Mouse (Mus musculus): ENCODE data around the gene Robo3.

The Robo3 gene

DNA sequence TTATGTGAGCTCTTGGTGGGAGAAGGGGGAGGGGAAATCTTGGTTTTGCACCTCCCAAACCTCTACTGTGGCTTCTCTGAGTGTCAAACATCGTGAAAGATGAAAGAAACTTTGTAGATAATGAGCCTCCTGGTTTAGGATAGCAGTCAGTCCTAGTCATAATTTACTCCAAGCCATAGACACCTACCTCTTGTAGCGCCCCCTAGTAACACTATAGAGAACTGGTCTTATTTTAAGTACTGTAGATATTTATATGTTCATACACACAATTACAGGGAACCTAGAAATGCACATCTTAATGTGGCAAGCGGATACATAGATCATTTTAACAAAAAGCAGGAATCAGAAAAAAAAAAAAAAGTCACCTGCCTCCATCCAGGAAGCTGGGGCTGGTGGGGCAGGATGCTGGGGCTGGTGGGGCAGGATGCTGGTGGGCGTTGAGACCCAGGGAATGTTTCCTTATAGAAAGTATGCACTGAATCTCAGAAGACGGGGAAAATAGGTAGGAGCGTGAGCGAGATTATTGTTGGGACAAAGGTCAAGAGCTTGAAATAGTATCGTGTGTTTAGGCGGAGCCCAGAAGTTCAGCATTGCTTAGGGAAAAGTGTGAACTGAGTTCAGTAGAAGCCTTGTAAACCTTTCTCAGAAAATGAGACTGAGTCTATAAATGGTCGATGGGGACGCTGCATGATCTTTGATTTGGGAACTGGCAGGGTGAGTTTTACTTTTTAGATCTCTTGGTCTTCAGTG is 64.8 kb downstream of the Robo3 start:
- DNase-seq (ENCODE audit: low read depth, low spot score) = no peak

DNA sequence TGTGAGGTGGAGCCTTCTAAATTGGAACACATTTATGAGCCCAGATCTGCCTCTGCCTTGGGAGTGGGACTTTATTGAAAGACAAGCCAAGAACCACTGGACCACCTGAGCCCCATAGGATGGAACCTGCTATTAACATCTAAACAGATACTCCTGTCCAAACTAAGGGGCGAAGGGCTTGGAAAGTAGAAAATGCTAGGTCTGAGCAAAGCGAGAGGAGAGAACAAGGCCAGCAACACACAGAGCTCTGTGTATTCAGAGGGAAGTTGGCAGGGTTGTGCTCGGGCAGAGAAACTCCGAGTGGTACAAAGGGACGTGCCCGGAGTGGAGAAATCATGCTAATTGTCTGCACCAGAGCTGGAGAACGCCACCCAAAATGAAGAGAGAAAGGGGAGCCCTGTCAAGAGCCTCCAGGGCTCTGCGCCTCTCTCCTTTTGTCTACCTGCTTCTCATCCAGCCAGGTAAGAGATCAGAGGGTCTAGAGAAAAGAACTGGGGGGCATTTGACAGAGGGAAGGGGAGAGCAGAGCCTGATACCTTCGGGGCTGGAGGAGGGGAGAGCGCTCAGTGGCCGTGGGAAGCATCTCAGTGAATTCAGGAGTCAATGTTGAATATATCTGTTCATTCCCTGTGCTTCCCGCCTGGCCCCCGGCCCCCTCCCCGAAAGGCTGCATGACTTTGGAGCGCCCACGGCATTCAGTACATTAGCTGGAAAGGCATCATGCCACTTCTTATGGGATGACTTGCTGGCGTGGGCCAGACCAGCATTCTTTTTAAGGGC is 65.6 kb downstream of the Robo3 start, which contains the start of gene Hepacam:
Gene Hepacam (plus strand): TSS at position 51 of the 780 bp plus-strand sequence.
- DNase-seq (ENCODE audit: low read depth, low spot score) = no peak

- DNase-seq (ENCODE audit: low read depth, low spot score) = no peak
Observed at GRCm38 (mm10) chr9:37365706-37366105, 67.3 kb downstream of the Robo3 start.
